Mouse (Mus musculus): ENCODE measurements around the gene Neurl2. TPM values are rescaled to one million over a fixed set of nuclear protein-coding genes. Genes with fewer than 3 reads are reported as not detected.
"Not testable (repeated sequence)": the region's sequence is repeated elsewhere in the genome, so short reads cannot be mapped to it uniquely, and the experiment has no call there.

The Neurl2 gene
- polyA plus RNA-seq (2015; fragmentation: Nextera tagmentation; extraction: Ambion mirVana), result 6.6 and 7.5 TPM in 2 replicates

DNA sequence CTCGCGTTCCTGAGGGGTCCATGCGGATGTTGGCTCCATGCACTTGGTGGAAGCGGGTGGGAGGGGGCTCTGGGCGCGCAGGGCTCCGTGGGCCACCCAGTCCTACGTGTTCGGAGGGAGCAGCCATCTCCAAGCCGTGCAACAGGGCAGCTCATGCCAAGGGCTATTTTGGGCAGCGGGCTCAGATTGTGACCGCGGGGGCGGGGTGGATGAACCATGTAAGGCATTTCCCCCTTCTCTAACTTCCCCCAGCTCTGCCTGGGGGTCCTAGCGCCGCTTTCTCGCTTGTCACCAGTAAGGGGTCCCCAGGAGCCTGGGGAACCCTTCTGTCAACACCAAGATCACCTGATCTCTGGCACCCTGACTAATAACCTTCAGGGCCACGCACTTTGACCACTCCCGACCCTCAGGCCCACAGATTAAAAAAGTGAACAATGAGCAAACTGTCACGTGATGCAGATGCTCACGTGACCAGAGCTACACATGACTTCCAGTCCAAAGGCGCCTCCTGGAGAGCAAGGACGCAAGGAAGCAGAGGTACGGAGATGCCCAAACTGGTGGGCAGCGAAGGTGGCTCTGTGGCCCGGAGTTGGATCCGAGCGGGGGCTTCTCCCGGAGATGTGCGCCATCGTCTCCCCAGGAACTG is at the start of gene Neurl2:
Gene Neurl2, minus strand, starts transcription at position 143 of the 646 bp plus-strand sequence.
- H3K4me2 ChIP-seq, result peak within 1 kb of the TSS; percentile 98
- H3K27me3 ChIP-seq, result no peaks in the 10 kb centered on the region
- H3K9me3 ChIP-seq, result no peaks in the 10 kb centered on the region
- peak within 1 kb of the TSS; percentile 67 for H3K4me3 ChIP-seq
- peak within 1 kb of the TSS; percentile 77 for H3K9ac ChIP-seq
- ATAC-seq (ENCODE audit: borderline replicate concordance, extremely low read depth, low FRiP score, low TSS enrichment), result peak; percentile 76
- peak within 1 kb of the TSS; percentile 92 for H3K27ac ChIP-seq
- peaks cover 21% of the 10 kb centered on the region for H3K4me1 ChIP-seq
- H3K36me3 ChIP-seq, result peaks cover 16% of the 10 kb centered on the region
- WGBS, result under 1% methylated on average over 31 of the region's 31 CpGs

DNA sequence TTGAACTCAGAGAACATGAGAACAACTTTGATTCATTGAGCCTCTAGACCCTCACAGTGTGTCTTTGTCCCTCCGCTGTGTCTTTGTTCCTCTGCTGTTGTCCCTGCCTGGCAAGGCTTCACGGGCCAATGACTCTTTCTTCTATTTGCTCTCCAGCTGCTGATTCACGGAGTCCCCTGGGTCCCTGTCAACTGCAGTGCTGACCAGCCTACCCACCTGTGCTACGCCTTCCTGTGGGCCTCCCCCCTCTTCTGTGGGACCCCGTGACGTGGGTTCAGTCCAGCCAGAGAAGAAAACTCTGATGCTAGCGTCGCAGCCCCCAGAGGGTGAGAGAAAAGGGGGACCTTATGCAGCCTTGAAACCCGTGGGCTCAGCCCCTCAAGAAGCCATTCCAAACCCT is 49.4 kb upstream of the Neurl2 start:
- ATAC-seq (ENCODE audit: borderline replicate concordance, extremely low read depth, low FRiP score, low TSS enrichment), result no peak
- Histone ChIP-seq H3K4me2 (no peak overlapping the region), H3K27me3 (no peaks in the 10 kb centered on the region), H3K4me3 (no peak overlapping the region), H3K27ac (no peak overlapping the region), H3K4me1 (peaks cover 29% of the 10 kb centered on the region), H3K36me3 (peaks cover 47% of the 10 kb centered on the region), H3K9ac (no peak overlapping the region), H3K9me3 (no peaks in the 10 kb centered on the region)
- WGBS, result 80% methylated on average over 9 of the region's 9 CpGs

DNA sequence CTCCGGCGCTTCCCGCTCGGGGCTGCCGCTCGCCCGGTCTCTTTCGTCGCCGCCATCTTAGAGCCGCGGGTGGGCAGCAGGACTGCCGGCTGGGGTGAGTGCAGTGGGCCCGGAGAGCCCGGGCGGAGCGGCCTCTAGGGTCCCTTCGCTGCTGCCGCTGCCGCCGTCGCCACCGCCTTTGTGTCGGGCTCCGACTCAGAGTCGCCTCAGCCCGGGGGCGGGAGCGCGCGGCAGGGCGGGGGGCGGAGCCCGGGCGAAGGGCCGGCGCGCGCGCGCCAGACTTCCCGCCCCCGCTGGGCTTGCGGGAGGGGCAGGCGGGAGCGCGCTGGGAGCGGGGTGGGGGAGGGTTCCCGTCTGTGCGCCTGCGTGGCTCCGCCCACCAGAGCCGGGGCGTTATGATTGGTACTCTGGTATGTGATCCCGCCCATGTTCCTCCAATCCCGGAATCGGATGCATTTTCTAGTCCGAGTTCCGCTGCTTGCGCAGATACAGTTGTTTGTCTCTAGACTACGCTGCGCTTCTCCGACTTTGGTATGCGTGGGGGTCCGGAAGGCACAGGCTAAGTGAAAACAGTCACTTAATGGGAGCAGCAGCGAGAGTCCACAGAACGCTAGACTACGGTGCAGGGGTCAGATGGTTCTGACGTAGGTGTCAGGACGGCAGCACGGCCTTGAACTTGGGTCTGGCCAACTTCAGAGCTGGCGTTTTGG is 46.5 kb upstream of the Neurl2 start:
- peak overlapping the region; percentile 93 for H3K4me3 ChIP-seq
- H3K4me2 ChIP-seq, result peak overlapping the region; percentile 85
- no peaks in the 10 kb centered on the region for H3K27me3 ChIP-seq
- H3K27ac ChIP-seq, result peak overlapping the region; percentile 100
- WGBS, result 1% methylated on average over 59 of the region's 72 CpGs
- no peaks in the 10 kb centered on the region for H3K9me3 ChIP-seq
- H3K4me1 ChIP-seq, result peaks cover 29% of the 10 kb centered on the region
- peak overlapping the region; percentile 100 for H3K9ac ChIP-seq
- peaks cover 19% of the 10 kb centered on the region for H3K36me3 ChIP-seq
- peak; percentile 89 for ATAC-seq (ENCODE audit: borderline replicate concordance, extremely low read depth, low FRiP score, low TSS enrichment)

DNA sequence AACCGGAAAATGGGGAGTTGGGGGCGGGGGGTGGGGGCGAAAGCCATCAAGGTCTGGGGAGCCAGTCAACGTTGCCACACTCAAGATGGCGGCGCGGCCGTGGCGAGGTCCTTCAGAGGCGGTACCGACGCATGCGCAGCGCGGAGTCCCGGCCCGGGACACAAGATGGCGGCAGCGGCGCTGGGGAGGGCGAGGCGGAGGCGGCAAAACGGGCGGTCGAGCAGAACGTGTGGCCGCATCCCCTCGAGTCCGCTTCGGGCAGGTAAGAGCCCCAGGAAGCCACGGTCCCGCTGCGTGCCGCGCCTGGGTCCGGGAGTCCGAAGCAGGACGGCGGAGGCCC is 45.9 kb upstream of the Neurl2 start, which contains the start of gene Pcif1:
Gene Pcif1, plus strand, starts transcription at position 77 of the 340 bp plus-strand sequence.
- Histone ChIP-seq H3K27me3 (no peaks in the 10 kb centered on the region), H3K36me3 (peaks cover 15% of the 10 kb centered on the region), H3K9ac (peak within 1 kb of the TSS; percentile 100), H3K4me1 (peaks cover 34% of the 10 kb centered on the region), H3K4me3 (peak within 1 kb of the TSS; percentile 93), H3K27ac (peak within 1 kb of the TSS; percentile 100), H3K4me2 (peak within 1 kb of the TSS; percentile 85), H3K9me3 (no peaks in the 10 kb centered on the region)
- ATAC-seq (ENCODE audit: borderline replicate concordance, extremely low read depth, low FRiP score, low TSS enrichment), result peak; percentile 86
- WGBS, result 2% methylated on average over 38 of the region's 40 CpGs

DNA sequence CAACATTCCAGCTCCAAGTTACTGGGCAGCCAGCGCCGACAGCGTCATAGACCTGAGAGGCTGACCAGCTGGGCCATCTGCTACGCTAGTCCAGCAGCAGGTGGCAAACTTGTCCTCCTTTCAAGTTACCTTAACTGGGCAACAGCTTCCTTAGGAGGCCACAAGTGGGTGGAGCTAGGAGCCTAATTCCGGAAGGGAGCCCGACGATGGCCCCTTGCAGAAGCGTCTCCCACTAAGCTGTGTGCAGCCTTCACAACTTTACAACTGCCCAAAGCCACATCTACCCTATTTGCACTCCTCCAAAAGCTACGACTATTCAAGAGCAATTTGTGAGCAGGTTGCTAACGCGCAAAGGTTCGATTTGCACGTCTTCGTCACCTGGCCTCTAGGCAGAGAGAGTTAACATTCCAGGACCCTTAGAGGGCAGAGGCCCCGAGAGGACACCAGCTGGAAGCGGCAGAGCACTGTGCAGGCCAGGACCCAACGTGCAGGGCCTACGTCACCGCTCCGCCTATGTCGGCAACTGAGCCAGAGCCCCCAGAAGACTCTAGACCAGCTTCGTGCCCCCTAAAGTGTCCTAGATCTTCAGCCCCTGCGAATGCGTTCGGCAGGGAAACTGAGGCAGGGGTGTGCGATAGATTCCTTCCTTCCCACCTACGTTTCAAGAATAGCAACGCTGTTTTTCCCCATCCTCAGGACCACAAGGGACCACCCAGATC is 45.4 kb upstream of the Neurl2 start:
- Histone ChIP-seq H3K4me1 (peaks cover 39% of the 10 kb centered on the region), H3K27ac (peak overlapping the region; percentile 100), H3K4me3 (peak overlapping the region; percentile 93), H3K9ac (peak overlapping the region; percentile 100), H3K9me3 (no peaks in the 10 kb centered on the region), H3K4me2 (peak overlapping the region; percentile 85), H3K27me3 (no peaks in the 10 kb centered on the region), H3K36me3 (peaks cover 10% of the 10 kb centered on the region)
- ATAC-seq (ENCODE audit: borderline replicate concordance, extremely low read depth, low FRiP score, low TSS enrichment), result peak; percentile 31; the same call in 1 of the 2 replicates
- WGBS, result 2% methylated on average over 28 of the region's 28 CpGs

DNA sequence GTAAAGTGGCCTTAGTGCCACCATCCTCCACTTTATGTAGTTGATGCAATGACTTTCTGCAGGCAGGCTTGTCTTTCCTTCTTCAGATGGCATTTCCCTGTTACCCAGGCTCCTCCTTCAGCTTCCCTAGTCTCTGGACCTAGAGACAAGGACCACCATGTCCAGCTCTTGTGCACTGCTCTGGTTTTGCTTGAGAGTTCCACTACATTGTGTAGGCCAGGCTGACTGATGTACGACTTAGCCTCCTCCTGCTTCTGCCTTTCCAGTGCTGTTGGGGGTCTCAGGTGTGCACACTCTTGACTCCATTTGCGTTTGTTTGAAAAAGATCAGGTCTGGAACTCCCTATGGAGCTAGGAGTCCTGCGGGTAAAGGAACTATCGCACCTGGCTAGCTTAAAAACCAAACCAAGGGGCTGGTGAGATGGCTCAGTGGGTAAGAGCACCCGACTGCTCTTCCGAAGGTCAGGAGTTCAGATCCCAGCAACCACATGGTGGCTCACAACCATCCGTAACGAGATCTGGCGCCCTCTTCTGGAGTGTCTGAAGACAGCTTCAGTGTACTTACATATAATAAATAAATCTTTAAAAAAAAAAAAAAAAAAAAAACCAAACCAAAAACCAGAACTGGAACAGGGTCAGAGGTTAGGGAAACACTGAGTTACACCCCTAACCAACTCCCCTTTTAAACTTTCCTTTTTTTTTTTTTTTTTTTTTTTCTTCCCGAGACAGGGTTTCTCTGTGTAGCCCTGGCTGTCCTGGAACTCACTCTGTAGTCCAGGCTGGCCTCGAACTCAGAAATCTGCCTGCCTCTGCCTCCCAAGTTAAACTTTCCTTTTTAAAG is 44.3 kb upstream of the Neurl2 start:
- H3K9ac ChIP-seq; ATAC-seq (ENCODE audit: borderline replicate concordance, extremely low read depth, low FRiP score, low TSS enrichment); H3K27me3 ChIP-seq; H3K9me3 ChIP-seq; H3K36me3 ChIP-seq: not testable (repeated sequence)
- Histone ChIP-seq H3K27ac (peak overlapping the region; percentile 100; the same call in 1 of the 2 replicates), H3K4me2 (peak overlapping the region; percentile 85), H3K4me1 (peaks cover 39% of the 10 kb centered on the region), H3K4me3 (peak overlapping the region; percentile 93)
- WGBS, result 66% methylated on average over 11 of the region's 11 CpGs

DNA sequence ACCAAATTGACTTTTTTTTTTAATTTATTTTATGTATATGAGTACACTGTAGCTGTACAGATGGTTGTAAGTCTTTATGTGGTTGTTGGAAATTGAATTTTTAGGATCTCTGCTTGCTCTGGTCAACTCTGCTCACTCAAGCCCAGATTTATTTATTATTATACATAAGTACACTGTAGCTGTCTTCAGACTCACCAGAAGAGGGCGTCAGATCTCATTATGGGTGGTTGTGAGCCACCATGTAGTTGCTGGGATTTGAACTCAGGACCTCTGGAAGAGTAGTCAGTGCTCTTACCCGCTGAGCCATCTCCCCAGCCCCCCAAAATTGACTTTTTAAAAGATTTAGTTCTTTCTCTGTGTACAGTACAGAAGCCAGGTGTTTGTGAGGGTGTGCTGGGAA is 42.4 kb upstream of the Neurl2 start:
- not testable (repeated sequence) for H3K9ac ChIP-seq; ATAC-seq (ENCODE audit: borderline replicate concordance, extremely low read depth, low FRiP score, low TSS enrichment); H3K27ac ChIP-seq; H3K27me3 ChIP-seq; H3K9me3 ChIP-seq; H3K4me3 ChIP-seq; H3K4me2 ChIP-seq; H3K36me3 ChIP-seq
- WGBS, result 45% methylated on average over 2 of the region's 2 CpGs
- peaks cover 37% of the 10 kb centered on the region for H3K4me1 ChIP-seq

DNA sequence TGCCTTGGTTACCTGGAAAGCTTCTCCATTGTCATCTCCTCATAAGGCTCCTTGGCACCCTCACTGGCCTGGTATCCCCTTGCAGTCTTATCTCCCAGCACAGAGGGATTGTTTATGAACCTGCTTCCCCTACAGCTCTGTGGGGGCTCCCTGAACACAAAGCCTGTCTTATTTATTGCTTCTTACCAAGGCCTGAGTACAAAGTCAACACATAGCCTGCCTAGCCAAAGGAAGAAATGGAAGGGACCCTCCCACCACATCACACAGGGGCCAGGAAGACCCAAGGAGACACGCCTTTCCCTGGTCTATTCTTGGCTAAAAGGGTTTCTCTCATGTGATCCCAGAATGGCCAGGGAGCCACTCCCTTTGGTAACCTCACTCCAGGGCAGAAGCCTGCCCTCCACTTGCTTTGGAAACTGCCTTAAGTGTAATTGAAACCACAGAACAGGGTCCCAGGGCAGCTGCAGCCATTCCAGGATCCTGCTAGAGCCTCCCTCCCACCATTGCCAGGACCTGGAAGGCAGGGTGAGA is 41.0 kb upstream of the Neurl2 start:
- no peaks in the 10 kb centered on the region for H3K36me3 ChIP-seq
- H3K4me1 ChIP-seq, result peaks cover 32% of the 10 kb centered on the region
- no peak overlapping the region for H3K9ac ChIP-seq
- no peak overlapping the region for H3K4me3 ChIP-seq
- peak; percentile 51 for ATAC-seq (ENCODE audit: borderline replicate concordance, extremely low read depth, low FRiP score, low TSS enrichment)
- 16% methylated on average over 1 of the region's 1 CpGs for WGBS
- H3K27me3 ChIP-seq, result no peaks in the 10 kb centered on the region
- peak overlapping the region; percentile 83 for H3K27ac ChIP-seq
- H3K4me2 ChIP-seq, result no peak overlapping the region
- H3K9me3 ChIP-seq, result no peaks in the 10 kb centered on the region

DNA sequence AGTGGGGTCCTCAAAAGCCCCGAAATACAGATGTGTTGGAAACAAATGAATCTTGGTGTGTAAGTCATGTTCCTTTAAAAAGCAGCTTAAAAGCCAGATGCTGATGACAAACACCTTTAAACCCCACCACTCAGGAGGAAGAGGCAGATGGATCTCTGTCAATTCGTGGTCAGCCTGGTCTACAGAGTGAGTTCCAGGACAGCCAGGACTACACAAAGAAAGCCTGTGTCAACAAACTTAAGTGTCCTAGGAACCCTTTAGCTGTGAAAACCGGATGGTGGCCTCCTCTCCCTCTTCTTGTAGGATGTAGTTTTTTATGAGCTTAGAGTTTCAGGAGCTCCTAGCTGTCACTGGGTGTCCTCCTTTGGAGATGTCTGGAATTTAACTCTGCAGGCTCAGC is 40.4 kb upstream of the Neurl2 start:
- no peak overlapping the region for H3K9ac ChIP-seq
- no peak overlapping the region for H3K4me3 ChIP-seq
- no peaks in the 10 kb centered on the region for H3K36me3 ChIP-seq
- H3K27ac ChIP-seq, result peak overlapping the region; percentile 83
- H3K4me2 ChIP-seq, result no peak overlapping the region
- no peak for ATAC-seq (ENCODE audit: borderline replicate concordance, extremely low read depth, low FRiP score, low TSS enrichment)
- WGBS, result 31% methylated on average over 3 of the region's 3 CpGs
- peaks cover 31% of the 10 kb centered on the region for H3K4me1 ChIP-seq
- no peaks in the 10 kb centered on the region for H3K27me3 ChIP-seq
- H3K9me3 ChIP-seq, result no peaks in the 10 kb centered on the region

DNA sequence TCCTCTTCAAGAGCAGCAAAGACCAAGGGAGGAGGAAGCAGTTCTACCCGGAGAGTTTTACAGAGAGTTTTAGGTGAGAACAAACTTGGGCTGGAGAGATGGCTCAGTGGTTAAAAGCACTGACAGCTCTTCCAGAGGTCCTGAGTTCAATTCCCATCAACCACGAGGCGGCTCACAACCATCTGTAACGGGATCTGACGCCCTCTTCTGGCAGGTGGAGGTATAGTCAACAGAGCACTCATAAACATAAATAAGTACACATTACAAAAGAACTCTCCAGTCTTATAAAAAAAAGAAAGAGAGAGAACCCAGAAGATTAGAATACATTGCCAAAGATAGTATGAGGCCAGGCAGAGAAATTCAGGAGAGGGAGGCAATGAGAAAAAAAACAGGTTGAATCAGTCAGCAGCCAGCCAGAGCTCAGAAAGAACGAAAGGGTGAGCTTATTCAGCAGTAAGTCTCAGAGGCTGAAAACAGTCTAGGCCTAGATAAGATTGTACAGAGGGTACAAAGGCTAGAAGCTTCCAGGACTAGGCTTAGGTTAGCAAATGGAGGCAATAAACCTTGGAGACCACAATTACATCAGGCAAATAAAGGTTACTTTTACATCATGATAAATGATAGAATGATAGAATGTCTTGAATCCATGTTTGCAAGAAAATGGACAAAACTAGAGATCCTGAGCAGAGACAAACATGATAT is 38.5 kb upstream of the Neurl2 start:
- WGBS, result 54% methylated on average over 6 of the region's 6 CpGs
- H3K9me3 ChIP-seq, result no peaks in the 10 kb centered on the region
- no peaks in the 10 kb centered on the region for H3K27me3 ChIP-seq
- H3K4me3 ChIP-seq, result no peak overlapping the region
- no peaks in the 10 kb centered on the region for H3K36me3 ChIP-seq
- no peak overlapping the region for H3K4me2 ChIP-seq
- no peak overlapping the region for H3K27ac ChIP-seq
- H3K4me1 ChIP-seq, result peaks cover 28% of the 10 kb centered on the region
- ATAC-seq (ENCODE audit: borderline replicate concordance, extremely low read depth, low FRiP score, low TSS enrichment), result no peak
- no peak overlapping the region for H3K9ac ChIP-seq

Measured in lung, embryonic 15.5 days (tissue).